Mouse (Mus musculus) midbrain, embryonic 11.5 days (tissue): Measurements from ENCODE around the gene Hoxb6. TPM values are rescaled to one million over a fixed set of nuclear protein-coding genes. Genes with fewer than 3 reads are reported as not detected.

Experiments
- ATAC-seq: fragments of 200-750 bp; cut with Nextera tagmentation; 2 replicates; pipeline ENCODE4 v1.8.0; 2017; ENCODE audit warnings: moderate TSS enrichment, moderate library complexity; ENCODE audit not compliant: low FRiP score
- DNase-seq: peaks from one replicate; pipeline ENCODE4 v3.0.0; 2015; ENCODE audit warnings: low spot score; ENCODE audit errors: missing footprints
- H3K27ac ChIP-seq: fragments of 300-500 bp; sonication (generic); 2 replicates; pipeline ENCODE4 v1.5.1; 2014; ENCODE audit warnings: low read depth, low read length
- H3K27me3 ChIP-seq: fragments of 300-500 bp; sonication (generic); 2 replicates; pipeline ENCODE4 v1.6.1; 2014; ENCODE audit warnings: mild to moderate bottlenecking, low read length, moderate library complexity, mixed read lengths; ENCODE audit not compliant: control insufficient read depth, insufficient read depth
- H3K36me3 ChIP-seq: fragments of 300-500 bp; sonication (generic); 2 replicates; pipeline ENCODE4 v1.6.1; 2014; ENCODE audit warnings: mild to moderate bottlenecking, low read length, moderate library complexity, mixed read lengths; ENCODE audit not compliant: control insufficient read depth, insufficient read depth
- H3K4me1 ChIP-seq: fragments of 300-500 bp; sonication (generic); 2 replicates; pipeline ENCODE4 v1.6.1; 2014; ENCODE audit warnings: low read length; ENCODE audit not compliant: control insufficient read depth, insufficient read depth
- H3K4me2 ChIP-seq: fragments of 300-500 bp; sonication (generic); 2 replicates; pipeline ENCODE4 v1.6.1; 2014; ENCODE audit warnings: mild to moderate bottlenecking, moderate library complexity
- H3K4me3 ChIP-seq: fragments of 300-500 bp; sonication (generic); 2 replicates; pipeline ENCODE4 v1.5.1; 2014; ENCODE audit warnings: low read depth, low read length
- H3K9ac ChIP-seq: fragments of 300-500 bp; sonication (generic); 2 replicates; pipeline ENCODE4 v1.6.1; 2014; ENCODE audit warnings: low read length
- H3K9me3 ChIP-seq: fragments of 300-500 bp; sonication (generic); 2 replicates; pipeline ENCODE4 v1.6.1; 2016; ENCODE audit warnings: low read length; ENCODE audit not compliant: control insufficient read depth
- WGBS: fragments of 180-500 bp; shearing (Covaris S2); extraction: QIAGEN DNeasy Blood & Tissue Kit; methylation state at CpG from one replicate; pipeline ENCODE4 v1.1.7; 2014; 5-methylcytosine and 5-hydroxymethylcytosine counted together
- polyA plus RNA-seq: library from polyadenylated mRNA; unstranded; fragments of >200 nt; fragmentation: Nextera tagmentation; extraction: Ambion mirVana; gene quantifications from 2 replicates; pipeline ENCODE4 v1.2.1, GENCODE M21; 2014

Gene Hoxb6
- polyA plus RNA-seq, 1 experiment from 2014 or later = not detected

GRCm38 (mm10) chr11:96325747-96326212, 33.5 kb downstream of the Hoxb6 start:
- Histone ChIP-seq H3K9ac (no peak overlapping the region), H3K4me2 (no peak overlapping the region), H3K4me3 (no peak overlapping the region), H3K27me3 (peaks cover 100% of the 10 kb centered on the region), H3K36me3 (no peaks in the 10 kb centered on the region), H3K27ac (no peak overlapping the region), H3K9me3 (no peaks in the 10 kb centered on the region), H3K4me1 (no peaks in the 10 kb centered on the region)
- ATAC-seq (no peak), DNase-seq (no peak)
- 2% methylated on average over 22 of the region's 22 CpGs for WGBS

GRCm38 (mm10) chr11:96326705-96327104, 34.4 kb downstream of the Hoxb6 start:
- WGBS = under 1% methylated on average over 12 of the region's 12 CpGs
- no peak overlapping the region for H3K9ac ChIP-seq
- H3K4me3 ChIP-seq = no peak overlapping the region
- no peaks in the 10 kb centered on the region for H3K36me3 ChIP-seq
- no peaks in the 10 kb centered on the region for H3K9me3 ChIP-seq
- H3K27me3 ChIP-seq = peaks cover 100% of the 10 kb centered on the region
- DNase-seq (no peak), ATAC-seq (no peak)
- H3K27ac ChIP-seq = no peak overlapping the region
- H3K4me2 ChIP-seq = no peak overlapping the region
- H3K4me1 ChIP-seq = no peaks in the 10 kb centered on the region

GRCm38 (mm10) chr11:96327122-96327521, 34.8 kb downstream of the Hoxb6 start:
- no peak overlapping the region for H3K9ac ChIP-seq
- DNase-seq = no peak
- peaks cover 100% of the 10 kb centered on the region for H3K27me3 ChIP-seq
- H3K9me3 ChIP-seq = no peaks in the 10 kb centered on the region
- ATAC-seq = no peak
- H3K4me3 ChIP-seq = no peak overlapping the region
- H3K36me3 ChIP-seq = no peaks in the 10 kb centered on the region
- no peak overlapping the region for H3K4me2 ChIP-seq
- 3% methylated on average over 7 of the region's 7 CpGs for WGBS
- H3K27ac ChIP-seq = no peak overlapping the region
- no peaks in the 10 kb centered on the region for H3K4me1 ChIP-seq

- Histone ChIP-seq H3K27ac (no peak overlapping the region), H3K36me3 (no peaks in the 10 kb centered on the region), H3K4me1 (no peaks in the 10 kb centered on the region), H3K9me3 (no peaks in the 10 kb centered on the region), H3K4me3 (no peak overlapping the region), H3K27me3 (peaks cover 100% of the 10 kb centered on the region), H3K4me2 (no peak overlapping the region), H3K9ac (no peak overlapping the region)
- DNase-seq = no peak
- no peak for ATAC-seq
- 1% methylated on average over 5 of the region's 5 CpGs for WGBS
Measured at GRCm38 (mm10) chr11:96327750-96328149, 35.5 kb downstream of the Hoxb6 start.

GRCm38 (mm10) chr11:96328605-96329004, 36.3 kb downstream of the Hoxb6 start:
- H3K9ac ChIP-seq = no peak overlapping the region
- no peaks in the 10 kb centered on the region for H3K36me3 ChIP-seq
- ATAC-seq = no peak
- H3K9me3 ChIP-seq = no peaks in the 10 kb centered on the region
- peaks cover 100% of the 10 kb centered on the region for H3K27me3 ChIP-seq
- DNase-seq = no peak
- H3K27ac ChIP-seq = no peak overlapping the region
- no peak overlapping the region for H3K4me3 ChIP-seq
- 5% methylated on average over 8 of the region's 8 CpGs for WGBS
- no peaks in the 10 kb centered on the region for H3K4me1 ChIP-seq
- no peak overlapping the region for H3K4me2 ChIP-seq

- H3K4me2 ChIP-seq = no peak overlapping the region
- under 1% methylated on average over 8 of the region's 8 CpGs for WGBS
Measured at GRCm38 (mm10) chr11:96332105-96332504, 39.8 kb downstream of the Hoxb6 start.

GRCm38 (mm10) chr11:96332618-96333032, 40.3 kb downstream of the Hoxb6 start:
- Histone ChIP-seq H3K36me3 (no peaks in the 10 kb centered on the region), H3K9me3 (no peaks in the 10 kb centered on the region), H3K4me1 (no peaks in the 10 kb centered on the region), H3K9ac (no peak overlapping the region), H3K27me3 (peaks cover 100% of the 10 kb centered on the region), H3K27ac (no peak overlapping the region), H3K4me3 (no peak overlapping the region), H3K4me2 (no peak overlapping the region)
- WGBS = under 1% methylated on average over 31 of the region's 35 CpGs
- ATAC-seq (no peak), DNase-seq (no peak)

More at GRCm38 (mm10) chr11:96332105-96332504, 39.8 kb downstream of the Hoxb6 start:
- no peak overlapping the region for H3K4me3 ChIP-seq
- H3K27ac ChIP-seq = no peak overlapping the region
- no peaks in the 10 kb centered on the region for H3K4me1 ChIP-seq
- ATAC-seq (no peak), DNase-seq (no peak)
- H3K9ac ChIP-seq = no peak overlapping the region
- no peaks in the 10 kb centered on the region for H3K9me3 ChIP-seq
- peaks cover 100% of the 10 kb centered on the region for H3K27me3 ChIP-seq
- no peaks in the 10 kb centered on the region for H3K36me3 ChIP-seq

GRCm38 (mm10) chr11:96333241-96334001, 41.1 kb downstream of the Hoxb6 start:
- H3K9ac ChIP-seq = no peak overlapping the region
- H3K27ac ChIP-seq = no peak overlapping the region
- no peak overlapping the region for H3K4me3 ChIP-seq
- no peak overlapping the region for H3K4me2 ChIP-seq
- WGBS = 2% methylated on average over 17 of the region's 17 CpGs
- no peaks in the 10 kb centered on the region for H3K4me1 ChIP-seq
- peaks cover 100% of the 10 kb centered on the region for H3K27me3 ChIP-seq
- no peaks in the 10 kb centered on the region for H3K9me3 ChIP-seq
- no peaks in the 10 kb centered on the region for H3K36me3 ChIP-seq
- ATAC-seq (no peak), DNase-seq (no peak)

- ATAC-seq (no peak), DNase-seq (no peak)
- Histone ChIP-seq H3K4me1 (no peaks in the 10 kb centered on the region), H3K4me3 (no peak overlapping the region), H3K4me2 (no peak overlapping the region), H3K36me3 (no peaks in the 10 kb centered on the region), H3K27ac (no peak overlapping the region), H3K9ac (no peak overlapping the region), H3K9me3 (no peaks in the 10 kb centered on the region), H3K27me3 (peaks cover 100% of the 10 kb centered on the region)
- 0% methylated on average over 2 of the region's 2 CpGs for WGBS
Measured at GRCm38 (mm10) chr11:96334002-96334364, 41.7 kb downstream of the Hoxb6 start.
